Mouse (Mus musculus): Measurements from ENCODE around the gene Gpr153. TPM values are rescaled to one million over a fixed set of nuclear protein-coding genes. Genes with fewer than 3 reads are reported as not detected.

Gene Gpr153
- polyA plus RNA-seq, 1 experiment from 2014 or later: 11.9 TPM

Other genes with a start within 250 kb of the Gpr153 start
- gene Zbtb48, start 246.6 kb upstream of the Gpr153 start, polyA plus RNA-seq (2016; fragmentation: Nextera tagmentation; extraction: Ambion mirVana): 13.9 and 15.1 TPM in 2 replicates
- gene Tas1r1, start 235.7 kb upstream of the Gpr153 start, polyA plus RNA-seq (2016; fragmentation: Nextera tagmentation; extraction: Ambion mirVana): 0.06 and 0.13 TPM in 2 replicates
- 23.1 and 25.8 TPM in 2 replicates for gene Nol9, start 234.9 kb upstream of the Gpr153 start, polyA plus RNA-seq (2016; fragmentation: Nextera tagmentation; extraction: Ambion mirVana)
- 13.6 and 14.1 TPM in 2 replicates for gene Plekhg5, start 201.7 kb upstream of the Gpr153 start, polyA plus RNA-seq (2016; fragmentation: Nextera tagmentation; extraction: Ambion mirVana)
- gene Tnfrsf25, start 158.3 kb upstream of the Gpr153 start, polyA plus RNA-seq (2016; fragmentation: Nextera tagmentation; extraction: Ambion mirVana): 0.86 and 1.1 TPM in 2 replicates
- 1.3 and 1.6 TPM in 2 replicates for gene Espn, start 121.9 kb upstream of the Gpr153 start, polyA plus RNA-seq (2016; fragmentation: Nextera tagmentation; extraction: Ambion mirVana)
- not detected in 2 replicates for gene Hes2, start 115.4 kb upstream of the Gpr153 start, polyA plus RNA-seq (2016; fragmentation: Nextera tagmentation; extraction: Ambion mirVana)
- gene Acot7, start 96.1 kb upstream of the Gpr153 start, polyA plus RNA-seq (2016; fragmentation: Nextera tagmentation; extraction: Ambion mirVana): 63.4 and 64.6 TPM in 2 replicates
- gene Hes3, start 17.4 kb downstream of the Gpr153 start, polyA plus RNA-seq (2016; fragmentation: Nextera tagmentation; extraction: Ambion mirVana): not detected in 2 replicates
- gene Icmt, start 23.0 kb downstream of the Gpr153 start, polyA plus RNA-seq (2016; fragmentation: Nextera tagmentation; extraction: Ambion mirVana): 24.0 and 25.4 TPM in 2 replicates
- 56.5 and 62.1 TPM in 2 replicates for gene Rnf207, start 44.8 kb downstream of the Gpr153 start, polyA plus RNA-seq (2016; fragmentation: Nextera tagmentation; extraction: Ambion mirVana)
- 278 and 280 TPM in 2 replicates for gene Rpl22, start 51.5 kb downstream of the Gpr153 start, polyA plus RNA-seq (2016; fragmentation: Nextera tagmentation; extraction: Ambion mirVana)
- gene Chd5, start 64.4 kb downstream of the Gpr153 start, polyA plus RNA-seq (2016; fragmentation: Nextera tagmentation; extraction: Ambion mirVana): 0.08 TPM in 1 of 2 replicates, not detected in the other
- 2.6 and 2.7 TPM in 2 replicates for gene Nphp4, start 202.5 kb downstream of the Gpr153 start, polyA plus RNA-seq (2016; fragmentation: Nextera tagmentation; extraction: Ambion mirVana)
- 5.2 and 5.6 TPM in 2 replicates for gene Kcnab2, start 203.6 kb downstream of the Gpr153 start, polyA plus RNA-seq (2016; fragmentation: Nextera tagmentation; extraction: Ambion mirVana)

Measured in heart, embryonic 12.5 days (tissue).